Mouse (Mus musculus) intestine, embryonic 16.5 days (tissue): Measurements from ENCODE around the gene Olfr1419. TPM values are rescaled to one million over a fixed set of nuclear protein-coding genes. Genes with fewer than 3 reads are reported as not detected.
"Not testable (repeated sequence)": the region's sequence is repeated elsewhere in the genome, so short reads cannot be mapped to it uniquely, and the experiment has no call there.

Experiments
- ATAC-seq: fragments of 200-750 bp; cut with Nextera tagmentation; 2 replicates; pipeline ENCODE4 v1.8.0; 2017; ENCODE audit warnings: moderate TSS enrichment, moderate library complexity
- H3K27ac ChIP-seq: fragments of 300-500 bp; sonication (generic); 2 replicates; pipeline ENCODE4 v1.5.1; 2014; ENCODE audit warnings: mild to moderate bottlenecking, low read length
- H3K27me3 ChIP-seq: fragments of 300-500 bp; sonication (generic); replicated peaks from 2 replicates; pipeline ENCODE4 v1.6.1; 2014; ENCODE audit warnings: low read length, control low read depth, mixed read lengths; ENCODE audit not compliant: control insufficient read depth, insufficient read depth
- H3K36me3 ChIP-seq: fragments of 300-500 bp; sonication (generic); 2 replicates; pipeline ENCODE4 v1.6.1; 2014; ENCODE audit warnings: low read length, control low read depth; ENCODE audit not compliant: control insufficient read depth, insufficient read depth
- H3K4me1 ChIP-seq: fragments of 300-500 bp; sonication (generic); 2 replicates; pipeline ENCODE4 v1.6.1; 2014; ENCODE audit warnings: low read length, control low read depth, mixed read lengths; ENCODE audit not compliant: control insufficient read depth, insufficient read depth
- H3K4me2 ChIP-seq: fragments of 300-500 bp; sonication (generic); 2 replicates; pipeline ENCODE4 v1.6.1; 2014; ENCODE audit warnings: low read depth, low read length, control low read depth
- H3K4me3 ChIP-seq: fragments of 300-500 bp; sonication (generic); 2 replicates; pipeline ENCODE4 v1.5.1; 2014; ENCODE audit warnings: mild to moderate bottlenecking, low read length
- H3K9ac ChIP-seq: fragments of 300-500 bp; sonication (generic); 2 replicates; pipeline ENCODE4 v1.6.1; 2014; ENCODE audit warnings: low read depth, low read length
- H3K9me3 ChIP-seq: fragments of 300-500 bp; sonication (generic); 2 replicates; pipeline ENCODE4 v1.6.1; 2016; ENCODE audit warnings: low read length, control low read depth; ENCODE audit not compliant: control insufficient read depth
- WGBS: fragments of 180-500 bp; shearing (Covaris S2); extraction: QIAGEN DNeasy Blood & Tissue Kit; methylation state at CpG from one replicate; pipeline ENCODE4 v1.1.7; 2014; 5-methylcytosine and 5-hydroxymethylcytosine counted together
- polyA plus RNA-seq: library from polyadenylated mRNA; unstranded; fragments of >200 nt; fragmentation: Nextera tagmentation; extraction: Ambion mirVana; gene quantifications from 2 replicates; pipeline ENCODE4 v1.2.1, GENCODE M21; 2015

The Olfr1419 gene
- polyA plus RNA-seq, 1 experiment from 2014 or later = not detected

- H3K4me2 ChIP-seq, ATAC-seq: not testable (repeated sequence)
- WGBS = 62% methylated on average over 22 of the region's 22 CpGs
Observed at GRCm38 (mm10) chr19:11878404-11878803, 3.5 kb upstream of the Olfr1419 start.

GRCm38 (mm10) chr19:11867837-11868236, 7.1 kb downstream of the Olfr1419 start:
- WGBS = 70% methylated on average over 2 of the region's 2 CpGs
- no peak overlapping the region for H3K4me3 ChIP-seq

More at GRCm38 (mm10) chr19:11878404-11878803, 3.5 kb upstream of the Olfr1419 start:
- not testable (repeated sequence) for H3K4me1 ChIP-seq, H3K27ac ChIP-seq, H3K9me3 ChIP-seq, H3K27me3 ChIP-seq, H3K36me3 ChIP-seq, H3K4me3 ChIP-seq, H3K9ac ChIP-seq

GRCm38 (mm10) chr19:11860966-11861365, 13.9 kb downstream of the Olfr1419 start, which contains the start of gene Olfr1418:
TSS of gene Olfr1418 (minus strand) at chr19:11861066.
- WGBS = 92% methylated on average over 1 of the region's 1 CpGs
- H3K27me3 ChIP-seq = no peaks in the 10 kb centered on the region

More at GRCm38 (mm10) chr19:11867837-11868236, 7.1 kb downstream of the Olfr1419 start:
- no peak overlapping the region for H3K4me2 ChIP-seq
- no peaks in the 10 kb centered on the region for H3K9me3 ChIP-seq
- H3K9ac ChIP-seq = no peak overlapping the region
- H3K27me3 ChIP-seq = no peaks in the 10 kb centered on the region
- no peak for ATAC-seq
- H3K27ac ChIP-seq = no peak overlapping the region
- H3K4me1 ChIP-seq = no peaks in the 10 kb centered on the region
- H3K36me3 ChIP-seq = no peaks in the 10 kb centered on the region

DNA sequence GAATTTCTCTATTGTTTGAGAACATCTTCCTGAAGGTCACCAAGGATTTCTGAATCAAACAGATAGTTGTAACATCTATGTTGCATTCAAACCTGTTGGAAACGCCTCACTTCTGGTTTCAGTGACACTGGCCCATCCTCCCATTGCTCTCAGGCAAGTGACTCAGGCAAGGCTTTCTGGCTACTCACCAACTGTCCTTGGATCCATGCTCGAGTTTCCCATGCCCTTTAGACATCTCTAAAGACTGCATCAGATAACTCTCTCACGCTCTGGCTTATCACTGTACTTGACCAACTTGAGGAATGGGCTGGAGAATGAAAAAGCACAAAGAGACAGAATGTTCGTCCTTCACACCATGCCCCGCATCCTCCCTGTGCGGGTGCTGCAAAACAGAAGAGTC, 18.4 kb downstream of the Olfr1419 start:
- Histone ChIP-seq H3K4me2 (no peak overlapping the region), H3K4me3 (no peak overlapping the region), H3K27ac (no peak overlapping the region), H3K9me3 (no peaks in the 10 kb centered on the region), H3K27me3 (no peaks in the 10 kb centered on the region), H3K9ac (no peak overlapping the region), H3K4me1 (no peaks in the 10 kb centered on the region), H3K36me3 (no peaks in the 10 kb centered on the region)
- ATAC-seq = no peak
- 76% methylated on average over 6 of the region's 6 CpGs for WGBS

More at GRCm38 (mm10) chr19:11860966-11861365, 13.9 kb downstream of the Olfr1419 start, which contains the start of gene Olfr1418:
- Histone ChIP-seq H3K9me3 (no peaks in the 10 kb centered on the region), H3K27ac (no peak within 1 kb of the TSS), H3K9ac (no peak within 1 kb of the TSS), H3K36me3 (no peaks in the 10 kb centered on the region), H3K4me3 (no peak within 1 kb of the TSS), H3K4me1 (no peaks in the 10 kb centered on the region), H3K4me2 (no peak within 1 kb of the TSS)
- no peak for ATAC-seq

DNA sequence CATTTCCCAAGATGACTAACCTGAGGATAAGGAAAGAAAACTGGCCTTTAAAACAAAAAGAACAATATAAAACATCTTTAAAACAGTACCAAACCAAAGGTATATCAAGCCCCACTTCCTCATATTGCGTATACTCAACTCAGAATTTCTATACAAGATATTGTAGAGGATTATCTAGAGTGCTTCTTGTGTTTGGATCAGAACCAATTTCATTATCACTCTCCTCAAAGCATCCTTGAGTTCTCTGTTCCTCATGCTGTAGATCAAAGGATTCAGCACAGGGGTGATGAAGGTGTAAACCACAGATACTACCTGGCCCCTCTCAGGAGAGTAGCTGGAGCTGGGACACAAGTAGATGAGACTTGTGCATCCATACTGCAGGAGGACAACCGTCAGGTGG, 20.1 kb downstream of the Olfr1419 start:
- Histone ChIP-seq H3K4me2 (no peak overlapping the region), H3K27me3 (no peaks in the 10 kb centered on the region), H3K9me3 (no peaks in the 10 kb centered on the region), H3K27ac (no peak overlapping the region), H3K36me3 (no peaks in the 10 kb centered on the region), H3K4me1 (no peaks in the 10 kb centered on the region), H3K4me3 (no peak overlapping the region), H3K9ac (no peak overlapping the region)
- no peak for ATAC-seq
- WGBS = 89% methylated on average over 2 of the region's 2 CpGs

DNA sequence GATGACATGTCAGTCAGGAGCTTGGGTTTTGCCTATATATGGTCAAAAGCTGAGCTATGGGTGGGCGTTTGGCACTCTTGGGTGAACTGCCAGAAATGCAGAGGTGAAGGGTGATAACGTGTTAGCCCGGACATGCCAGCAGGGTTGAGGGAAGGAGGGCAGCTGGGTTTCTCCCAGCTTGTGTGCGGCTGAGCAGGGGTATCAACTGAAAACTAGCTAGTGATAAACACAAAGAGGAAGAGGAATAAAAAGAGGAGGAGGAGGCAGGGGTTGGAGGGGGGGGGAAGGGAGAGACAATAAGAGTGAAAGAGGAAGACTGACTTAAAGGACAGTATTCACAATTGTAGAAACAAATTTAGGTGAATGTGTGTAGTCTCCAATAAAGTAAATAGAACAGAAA, 22.3 kb downstream of the Olfr1419 start:
- no peak for ATAC-seq
- Histone ChIP-seq H3K9ac (no peak overlapping the region), H3K9me3 (no peaks in the 10 kb centered on the region), H3K4me3 (no peak overlapping the region), H3K36me3 (no peaks in the 10 kb centered on the region), H3K27me3 (no peaks in the 10 kb centered on the region), H3K4me2 (no peak overlapping the region), H3K4me1 (no peaks in the 10 kb centered on the region), H3K27ac (no peak overlapping the region)
- 68% methylated on average over 4 of the region's 4 CpGs for WGBS

GRCm38 (mm10) chr19:11846333-11846732, 28.6 kb downstream of the Olfr1419 start:
- WGBS = 81% methylated on average over 4 of the region's 4 CpGs
- H3K4me2 ChIP-seq = no peak overlapping the region
- no peak overlapping the region for H3K27ac ChIP-seq
- H3K9ac ChIP-seq = no peak overlapping the region
- no peaks in the 10 kb centered on the region for H3K36me3 ChIP-seq
- no peak overlapping the region for H3K4me3 ChIP-seq
- H3K9me3 ChIP-seq = no peaks in the 10 kb centered on the region
- ATAC-seq = no peak
- no peaks in the 10 kb centered on the region for H3K27me3 ChIP-seq
- H3K4me1 ChIP-seq = no peaks in the 10 kb centered on the region

DNA sequence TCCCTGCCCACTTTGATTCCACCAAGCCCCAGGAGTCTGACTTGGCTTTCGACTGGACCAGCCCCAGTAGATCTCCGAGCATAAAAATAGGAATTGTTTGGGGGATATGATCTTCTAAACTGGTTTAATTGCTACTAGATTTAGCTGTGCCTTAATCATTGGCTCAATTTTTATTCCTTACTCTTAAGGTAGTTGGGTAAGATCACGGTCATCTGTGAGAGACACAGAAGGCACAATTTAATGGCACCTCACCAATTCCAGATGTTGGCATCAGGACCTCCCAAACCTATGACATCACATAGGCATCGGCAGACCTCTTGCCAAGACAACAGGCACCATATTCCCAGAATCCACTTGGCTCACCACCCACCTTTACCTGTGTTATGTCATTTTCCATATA, 35.8 kb downstream of the Olfr1419 start, which contains the start of gene Olfr1417:
TSS of gene Olfr1417 (minus strand) at position 101 of the 400 bp plus-strand sequence.
- Histone ChIP-seq H3K4me3 (no peak within 1 kb of the TSS), H3K9me3 (no peaks in the 10 kb centered on the region), H3K4me1 (no peaks in the 10 kb centered on the region), H3K9ac (no peak within 1 kb of the TSS), H3K4me2 (no peak within 1 kb of the TSS), H3K27ac (no peak within 1 kb of the TSS), H3K27me3 (no peaks in the 10 kb centered on the region), H3K36me3 (no peaks in the 10 kb centered on the region)
- no peak for ATAC-seq
- 89% methylated on average over 4 of the region's 4 CpGs for WGBS

- H3K36me3 ChIP-seq = no peaks in the 10 kb centered on the region
- peaks cover 5% of the 10 kb centered on the region; the same call in 1 of the 2 replicates for H3K4me1 ChIP-seq
- H3K4me2 ChIP-seq = no peak overlapping the region
- no peak for ATAC-seq
- H3K27me3 ChIP-seq = no peaks in the 10 kb centered on the region
- H3K27ac ChIP-seq = no peak overlapping the region
- no peak overlapping the region for H3K4me3 ChIP-seq
- no peaks in the 10 kb centered on the region for H3K9me3 ChIP-seq
- no peak overlapping the region for H3K9ac ChIP-seq
- 45% methylated on average over 4 of the region's 4 CpGs for WGBS
Observed at GRCm38 (mm10) chr19:11823346-11824065, 51.4 kb downstream of the Olfr1419 start.
